Mouse (Mus musculus): ENCODE measurements around the gene Med15.

The Med15 gene

DNA sequence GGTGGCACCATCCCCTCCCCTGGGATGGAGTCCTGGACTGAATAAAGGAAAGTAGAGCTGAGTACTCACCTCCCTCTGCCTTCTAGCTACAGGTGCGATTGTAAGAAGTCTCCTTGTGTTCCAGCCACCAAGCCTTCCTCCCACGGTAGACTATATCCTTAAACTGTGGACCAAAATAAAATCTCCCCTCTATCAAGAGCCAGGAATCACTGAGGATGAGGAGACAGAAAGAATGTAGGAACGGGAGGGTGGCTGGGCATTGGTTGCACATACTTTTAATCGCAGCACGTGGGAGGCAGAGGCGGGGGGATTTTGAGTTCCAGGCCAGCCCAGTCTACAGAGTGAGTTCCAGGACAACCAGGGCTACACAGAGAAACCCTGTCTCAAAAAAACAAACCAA, 260 bp downstream of the Med15 start:
- no peak for DNase-seq (ENCODE audit: low spot score)

DNA sequence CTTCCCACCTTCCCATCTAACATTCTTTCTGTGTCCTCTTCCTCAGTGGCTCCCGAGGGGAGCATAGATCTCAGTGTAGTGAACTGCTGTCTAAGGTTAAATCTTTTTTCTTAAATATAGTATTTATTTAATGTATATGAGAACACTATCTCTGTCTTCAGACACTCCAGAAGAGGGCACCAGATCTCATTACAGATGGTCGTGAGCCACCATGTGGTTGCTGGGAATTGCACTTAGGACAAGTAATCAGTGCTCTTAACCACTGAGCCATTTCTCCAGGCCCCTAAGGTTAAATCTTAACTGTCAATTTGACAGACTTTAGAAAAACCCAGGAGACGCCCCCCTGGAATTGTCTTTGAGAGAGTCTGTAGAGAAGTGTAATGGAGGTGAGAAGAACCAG, 670 bp downstream of the Med15 start:
- no peak for DNase-seq (ENCODE audit: low spot score)

DNA sequence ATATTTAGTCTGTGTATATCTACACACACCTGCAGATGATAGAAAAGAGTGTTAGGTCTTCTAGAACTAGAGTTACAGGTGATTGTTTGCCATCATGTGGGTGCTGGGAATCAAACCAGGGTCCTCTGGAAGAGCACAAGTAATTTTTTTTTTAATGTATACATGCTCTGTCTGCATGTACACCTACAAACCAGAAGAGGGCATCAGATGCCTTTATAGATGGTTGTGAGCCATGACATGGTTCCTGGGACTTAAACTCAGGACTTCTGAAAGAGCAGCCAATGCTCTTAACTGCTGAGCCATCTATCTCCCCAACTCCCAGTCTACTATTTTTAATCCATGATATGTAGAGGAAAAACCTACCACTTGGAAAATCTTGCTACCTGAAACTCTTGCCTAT, 2.7 kb downstream of the Med15 start:
- no peak for DNase-seq (ENCODE audit: low spot score)

DNA sequence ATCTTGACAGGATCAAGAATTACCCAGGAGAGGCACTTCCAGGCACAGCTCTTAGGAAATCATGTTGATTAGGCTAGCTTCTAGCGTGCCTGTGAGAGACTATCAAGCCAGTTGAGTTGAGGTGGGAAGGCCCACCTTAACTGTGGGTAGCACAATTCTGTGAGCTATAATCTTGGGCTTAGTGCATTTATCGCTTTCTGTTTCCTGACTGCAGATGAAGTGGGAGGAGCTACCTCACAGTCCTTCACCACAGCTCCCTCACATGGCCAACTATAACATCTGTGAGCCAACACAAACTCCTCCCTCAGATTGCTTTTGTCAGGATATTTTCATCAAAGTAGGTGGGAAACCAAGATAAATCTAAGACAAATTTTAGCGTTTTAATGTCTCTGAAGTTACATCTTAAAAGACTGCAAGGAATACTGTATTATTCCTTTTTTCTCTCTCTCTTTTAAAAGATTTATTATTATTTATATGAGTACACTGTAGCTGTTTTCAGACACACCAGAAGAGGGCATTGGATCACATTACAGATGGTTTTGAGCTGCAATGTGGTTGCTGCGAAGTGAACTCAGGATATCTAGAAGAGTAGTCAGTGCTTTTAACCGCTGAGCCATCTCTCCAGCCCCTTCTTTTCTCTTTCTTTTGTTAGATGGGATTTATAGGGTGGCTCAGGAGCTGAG, 5.4 kb downstream of the Med15 start:
- DNase-seq (ENCODE audit: low spot score), result peak; percentile 68

DNA sequence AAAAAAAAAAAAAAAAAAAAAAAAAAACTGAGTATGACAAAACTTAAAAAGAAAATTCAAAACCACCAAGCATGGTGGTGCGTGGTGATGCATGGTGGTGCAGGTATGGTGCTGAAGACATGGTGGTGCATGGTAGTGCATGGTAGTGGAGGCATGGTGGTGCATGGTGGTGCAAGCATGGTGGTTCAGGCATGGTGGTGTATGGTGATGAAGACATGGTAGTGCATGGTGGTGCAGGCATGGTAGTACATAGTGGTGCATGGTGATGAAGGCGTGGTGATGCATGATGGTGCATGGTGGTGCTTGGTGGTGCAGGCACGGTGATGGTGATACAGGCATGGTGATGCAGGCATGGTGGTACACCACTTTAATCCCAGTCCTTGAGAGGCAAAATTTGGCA, 8.2 kb downstream of the Med15 start:
- no peak for DNase-seq (ENCODE audit: low spot score)

DNA sequence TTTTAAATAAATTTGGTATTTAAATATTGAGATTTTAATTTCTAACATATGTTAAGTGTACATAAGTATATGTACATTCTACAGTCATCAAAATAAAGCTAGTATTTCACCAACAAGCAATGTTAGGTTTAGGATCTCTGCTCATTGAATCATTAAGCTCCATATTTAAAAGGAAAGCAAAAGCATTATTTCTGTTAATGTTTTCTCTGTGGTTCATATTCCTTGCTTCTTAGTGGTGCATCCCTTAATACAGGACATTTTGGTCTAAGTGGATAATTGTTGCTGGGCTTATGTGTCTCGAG, 9.4 kb downstream of the Med15 start:
- no peak for DNase-seq (ENCODE audit: low spot score)

DNA sequence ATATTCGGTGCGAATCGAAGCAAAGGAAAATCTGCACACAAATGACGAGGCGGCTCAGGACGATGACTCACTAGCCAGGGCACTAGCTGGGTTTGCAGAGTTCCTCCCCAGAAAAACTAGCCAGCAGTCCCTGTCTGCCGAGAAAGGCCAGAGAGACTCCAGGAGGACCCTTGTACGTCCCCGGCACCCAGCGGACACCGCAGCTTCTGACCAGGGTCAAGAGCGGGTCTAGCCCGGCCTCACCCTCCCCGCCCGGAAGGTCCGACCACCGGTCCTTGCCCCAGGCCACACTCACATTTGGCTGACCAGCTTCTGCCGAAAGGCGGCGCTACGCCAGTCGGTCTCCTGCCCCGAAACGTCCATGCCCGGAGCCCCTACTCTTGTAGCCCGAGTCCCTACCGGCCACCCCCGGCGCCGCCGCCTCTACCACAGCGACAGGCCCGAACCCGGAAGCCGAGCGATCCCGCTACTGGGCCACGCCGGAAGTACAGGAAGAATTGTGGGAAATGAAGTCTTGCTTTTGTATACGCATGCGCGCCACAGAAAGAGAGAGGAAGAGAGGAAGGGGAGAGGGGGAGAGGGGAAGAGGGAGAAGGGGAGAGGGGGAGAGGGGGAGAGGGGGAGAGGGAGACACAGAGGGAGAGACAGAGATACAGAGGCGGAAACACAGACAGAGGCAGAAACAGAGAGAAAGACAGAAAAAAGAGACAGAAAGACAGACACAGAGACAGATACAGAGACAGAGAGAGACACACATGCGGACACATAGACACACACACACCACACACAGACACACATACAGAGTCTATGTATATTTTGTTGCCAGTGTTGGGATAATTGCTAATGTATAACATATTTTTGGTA, 10.0 kb downstream of the Med15 start:
- peak; percentile 78 for DNase-seq (ENCODE audit: low spot score)

DNA sequence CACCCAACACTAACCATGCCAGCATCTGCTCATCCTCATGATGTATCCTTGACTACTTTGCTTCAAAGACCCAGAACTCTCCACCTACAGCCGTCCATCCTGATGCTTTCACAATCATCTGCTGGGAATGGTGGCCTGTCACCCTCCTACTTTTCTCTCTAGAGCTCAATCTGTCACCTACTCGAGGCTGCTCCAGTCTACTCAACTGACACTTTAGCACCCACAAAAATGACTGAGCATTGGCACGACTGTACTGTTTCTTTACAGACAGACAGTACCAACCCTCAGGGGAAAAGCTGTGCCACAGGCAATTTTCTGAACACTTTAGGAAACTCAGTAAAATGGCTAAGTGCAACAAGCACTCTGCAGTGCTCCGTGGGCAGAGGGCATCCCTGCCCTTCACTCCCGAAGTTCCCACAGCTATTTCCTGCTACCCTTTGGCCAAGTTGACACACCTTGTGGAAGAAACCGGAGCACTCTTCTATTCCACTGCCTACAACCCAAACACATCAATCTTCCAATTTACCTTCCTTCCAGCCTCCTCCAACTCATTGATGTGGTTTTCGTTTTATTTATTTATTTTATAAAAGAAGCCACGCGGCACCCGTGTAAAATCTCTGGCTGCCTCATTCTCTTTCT, 10.8 kb downstream of the Med15 start:
- DNase-seq (ENCODE audit: low spot score), result no peak

DNA sequence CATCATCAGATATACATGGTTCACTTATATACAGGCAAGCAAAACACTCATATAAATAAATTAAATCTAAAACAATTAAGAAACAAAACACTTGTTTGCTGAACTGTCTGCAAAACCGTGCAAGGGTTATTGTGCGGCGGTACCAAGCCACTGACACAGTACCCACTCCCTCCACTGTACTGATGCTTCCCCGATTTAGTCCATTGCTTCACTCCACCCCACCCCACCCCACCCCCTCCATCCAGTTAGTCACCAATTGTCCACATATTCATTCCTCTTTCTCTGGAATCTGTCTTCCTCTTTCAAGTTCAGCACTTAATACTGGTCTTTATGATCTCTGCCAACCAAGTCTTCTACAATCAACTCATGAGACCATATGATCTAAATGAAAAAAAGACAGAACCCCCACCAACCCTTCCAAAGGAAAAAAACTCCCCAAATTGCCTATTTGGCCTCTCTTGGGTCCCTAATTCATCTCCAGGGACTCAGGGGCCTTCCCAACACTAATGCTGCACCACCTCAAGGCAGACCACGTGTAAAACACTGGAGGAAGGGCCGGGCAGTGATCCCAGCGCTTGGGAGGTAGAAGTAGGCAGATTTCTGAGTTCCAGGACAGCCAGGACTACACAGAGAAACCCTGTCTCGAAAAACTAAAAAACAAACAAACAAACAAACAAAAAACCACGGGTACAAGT, 11.4 kb downstream of the Med15 start:
- no peak for DNase-seq (ENCODE audit: low spot score)

DNA sequence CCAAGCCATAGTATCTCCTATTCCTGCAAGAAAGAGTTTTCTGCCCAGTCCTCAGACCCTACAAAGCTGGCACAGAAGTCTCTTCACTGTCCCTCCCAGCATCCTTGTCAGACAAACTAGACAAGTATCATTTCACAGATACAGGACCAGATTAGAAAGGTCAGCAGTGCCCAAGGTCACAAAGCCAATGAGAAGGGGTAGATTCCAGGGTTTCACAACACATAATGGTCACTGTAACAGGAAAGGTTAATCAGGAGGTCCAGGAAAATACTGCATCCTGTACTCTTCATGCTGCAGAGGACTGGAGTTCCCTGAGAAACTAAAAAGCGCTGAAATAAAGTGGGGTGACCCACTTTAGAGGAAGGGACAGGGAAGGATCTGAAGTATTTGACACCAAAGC, 14.9 kb downstream of the Med15 start:
- no peak for DNase-seq (ENCODE audit: low spot score)

DNA sequence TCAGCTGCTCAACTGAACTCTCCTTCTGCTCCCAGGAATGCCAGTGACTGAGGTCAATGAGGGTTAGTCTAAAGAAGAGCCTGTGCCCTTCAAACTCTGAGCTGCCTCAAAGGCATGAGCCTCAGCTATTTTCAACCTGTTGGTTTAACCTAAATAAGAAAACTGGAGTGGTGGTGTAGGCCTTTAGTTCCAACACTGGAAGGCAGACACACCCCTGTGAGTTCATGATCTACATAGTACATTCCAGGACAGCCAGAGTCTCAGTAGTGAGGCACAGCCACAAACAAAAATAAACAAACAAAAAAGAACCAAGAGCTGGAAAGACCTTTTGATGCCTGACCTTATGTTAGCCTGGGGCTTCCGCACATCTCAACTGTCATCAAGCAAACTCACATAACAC, 25.1 kb downstream of the Med15 start:
- DNase-seq (ENCODE audit: low spot score), result no peak

DNA sequence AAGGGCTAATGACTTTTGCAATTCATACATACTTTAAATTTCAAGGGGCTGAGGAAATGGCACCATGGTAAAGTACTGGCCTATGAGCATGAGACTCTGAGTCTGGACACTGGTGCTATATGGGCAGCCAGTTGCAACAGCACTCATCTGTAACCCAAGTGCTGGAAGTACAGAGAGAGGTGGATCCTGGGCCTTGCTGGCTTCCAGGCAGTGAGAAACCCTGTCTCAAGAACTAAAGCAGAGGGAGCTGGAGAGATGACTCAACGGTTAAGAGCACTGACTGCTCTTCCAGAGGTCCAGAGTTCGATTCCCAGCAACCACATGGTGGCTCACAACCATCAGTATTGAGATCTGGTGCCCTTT, 31.7 kb downstream of the Med15 start:
- DNase-seq (ENCODE audit: low spot score), result no peak

DNA sequence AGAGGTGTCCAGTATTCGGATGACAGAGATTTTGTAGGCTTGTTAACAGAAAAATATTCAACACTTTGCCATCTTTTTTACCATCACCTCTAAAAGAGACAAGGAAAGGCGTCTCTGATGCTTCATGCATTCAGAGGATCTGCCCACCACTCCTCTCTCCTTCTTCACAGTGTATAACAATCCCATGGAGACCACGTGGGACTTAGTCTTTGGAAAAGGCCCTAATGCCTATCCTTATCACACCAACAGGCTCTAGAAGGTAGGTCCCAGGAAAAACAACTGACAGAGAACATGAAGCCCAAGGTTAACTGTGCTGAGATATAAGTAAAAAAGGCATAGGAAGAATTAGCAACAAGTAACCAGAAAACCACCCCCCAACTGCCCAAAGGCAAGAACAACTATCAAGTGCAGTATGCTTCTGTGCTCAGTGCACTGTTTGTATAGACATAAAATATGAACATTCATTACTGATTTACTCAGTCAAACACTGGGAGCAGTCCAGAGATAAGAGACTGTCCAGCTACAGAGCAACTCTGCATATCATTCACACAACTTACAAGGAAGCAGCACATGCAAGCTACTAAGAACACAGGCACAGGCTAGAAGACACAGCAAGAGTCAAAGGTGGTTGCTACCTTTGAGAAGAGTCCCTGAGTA, 32.2 kb downstream of the Med15 start:
- DNase-seq (ENCODE audit: low spot score), result no peak

DNA sequence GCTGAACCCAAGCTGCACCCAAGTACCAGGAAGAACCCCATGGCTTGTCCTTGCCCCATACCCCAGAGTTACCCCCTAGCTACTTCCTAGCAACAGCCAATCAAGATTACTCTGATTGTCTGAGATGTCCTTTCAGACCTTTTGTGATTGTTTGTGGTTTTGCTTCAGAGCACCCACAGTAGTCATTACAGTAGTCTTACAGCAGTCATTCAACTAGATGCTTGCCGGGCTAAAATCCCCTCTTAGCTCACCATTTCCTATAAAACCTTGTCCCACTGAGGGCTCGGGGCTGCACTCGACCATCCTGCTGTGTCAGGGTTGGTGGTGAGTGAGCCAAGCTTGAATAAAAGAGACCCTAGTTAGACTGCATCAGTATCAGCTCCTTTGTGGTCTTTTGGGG, 37.8 kb downstream of the Med15 start:
- DNase-seq (ENCODE audit: low spot score), result no peak

DNA sequence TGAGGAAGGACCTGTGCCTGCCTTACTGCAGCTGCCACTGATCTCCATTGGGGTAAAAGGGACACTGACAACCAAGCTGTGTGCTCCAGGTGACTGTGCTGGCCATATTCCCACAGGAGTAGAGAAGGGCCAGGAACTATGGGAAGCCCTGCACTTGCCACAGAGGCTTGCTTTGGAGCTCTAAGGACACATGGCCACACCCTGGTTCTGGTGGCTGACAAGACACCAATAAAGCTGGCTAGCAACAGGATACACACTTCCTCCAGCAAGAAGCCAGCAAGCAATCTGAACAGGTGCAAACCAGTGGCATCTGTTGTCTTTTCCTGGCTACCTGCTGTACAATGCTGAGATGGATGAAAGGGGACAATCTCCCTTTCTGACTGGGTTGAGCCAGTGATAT, 62.8 kb downstream of the Med15 start:
- DNase-seq (ENCODE audit: low spot score), result no peak

DNA sequence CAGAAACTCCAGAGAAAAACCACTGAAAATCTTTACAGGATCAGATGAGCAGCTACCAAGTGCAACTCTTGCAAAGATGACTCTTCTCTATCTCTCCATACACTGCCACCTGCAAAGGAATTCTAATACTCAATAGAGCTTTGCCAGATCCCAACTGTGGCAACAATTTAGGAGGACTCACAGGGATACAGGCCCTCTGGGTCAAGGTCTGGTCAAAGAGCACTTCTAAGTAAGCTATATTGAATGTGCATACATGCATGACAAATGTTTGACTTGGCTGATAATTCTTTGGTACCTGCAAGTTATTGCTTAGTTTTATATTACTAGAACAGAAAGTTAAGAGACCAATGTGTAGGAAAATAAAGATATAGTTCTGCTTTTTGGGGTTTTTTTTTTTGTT, 67.1 kb downstream of the Med15 start:
- no peak for DNase-seq (ENCODE audit: low spot score)

DNA sequence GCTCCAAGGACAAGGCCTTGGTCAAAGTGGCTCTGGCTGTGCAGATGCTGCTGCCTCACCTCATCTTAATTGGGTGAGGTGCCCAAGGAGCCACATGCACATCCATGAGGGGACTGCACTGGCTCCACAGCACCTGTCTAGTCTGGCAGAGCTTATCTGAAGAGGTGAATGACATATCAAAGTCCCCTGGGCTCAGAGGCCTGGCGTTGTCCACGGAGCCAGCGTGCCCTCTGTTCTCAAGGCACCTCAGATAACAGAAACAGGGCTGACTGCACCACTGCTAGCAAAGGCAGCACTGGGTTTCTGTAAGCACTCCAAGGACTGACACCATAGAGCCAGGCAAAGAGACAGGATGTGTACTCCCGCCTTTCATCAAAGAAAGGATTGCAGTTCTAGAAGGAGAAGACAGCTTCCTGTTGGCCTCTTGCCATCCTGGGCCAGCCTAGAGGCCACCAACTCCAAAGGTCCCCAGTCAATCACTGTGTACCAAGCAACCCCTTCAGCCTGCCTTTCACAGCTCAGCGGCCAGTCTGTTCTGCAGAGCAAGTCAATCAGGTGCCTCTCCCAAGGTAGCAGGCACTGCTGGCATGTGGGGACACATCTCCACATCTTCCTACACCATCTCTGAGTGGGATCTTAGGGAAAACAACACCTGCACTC, 76.3 kb downstream of the Med15 start:
- DNase-seq (ENCODE audit: low spot score), result no peak

DNA sequence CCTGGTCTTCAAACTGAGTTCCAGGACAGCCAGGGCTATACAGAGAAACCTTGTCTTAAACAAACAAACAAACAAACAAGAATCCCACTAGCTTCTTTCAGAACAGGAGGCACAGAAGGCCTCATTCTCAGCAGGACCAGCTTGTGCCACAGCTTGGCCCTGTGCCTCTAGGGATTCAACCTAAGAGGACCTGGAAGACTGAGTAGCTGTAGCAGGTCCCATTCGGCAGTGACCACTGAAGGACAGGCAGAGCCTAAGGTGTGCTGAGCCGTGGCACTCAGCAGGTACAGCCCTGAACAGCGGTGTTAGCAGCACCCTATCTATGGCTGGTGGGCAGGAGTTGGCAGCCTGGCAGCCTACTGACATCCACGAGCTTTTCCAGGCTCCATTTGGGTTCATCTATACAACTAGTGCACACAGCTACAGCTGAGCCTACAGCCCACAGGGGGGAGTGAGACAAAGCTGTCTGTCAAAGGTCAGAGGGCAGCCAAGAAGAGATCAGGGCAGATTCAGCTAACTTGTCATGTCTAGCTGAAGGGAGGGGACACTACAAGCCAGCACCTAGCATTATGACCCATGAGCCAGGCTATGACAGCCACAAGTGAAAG, 78.4 kb downstream of the Med15 start:
- DNase-seq (ENCODE audit: low spot score), result no peak

DNA sequence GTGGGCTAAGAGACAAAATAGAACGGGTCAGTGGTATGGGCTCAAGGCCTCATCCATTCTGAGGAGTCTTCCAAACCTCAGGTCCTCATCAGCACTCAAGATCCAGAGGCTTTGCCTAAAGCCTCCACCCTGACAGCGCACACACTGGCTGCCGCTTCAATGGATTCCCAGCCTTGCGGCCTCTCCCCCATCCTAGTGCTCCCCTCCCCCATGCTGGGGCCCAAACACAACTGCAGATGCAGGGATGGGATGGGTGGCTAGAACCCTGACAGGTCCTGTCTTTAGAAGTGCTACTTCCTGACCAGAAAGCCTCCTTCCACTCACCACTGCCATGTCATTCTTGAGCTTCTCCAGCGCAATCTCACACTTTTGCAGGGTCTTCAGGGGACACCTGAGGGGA, 79.1 kb downstream of the Med15 start:
- no peak for DNase-seq (ENCODE audit: low spot score)

DNA sequence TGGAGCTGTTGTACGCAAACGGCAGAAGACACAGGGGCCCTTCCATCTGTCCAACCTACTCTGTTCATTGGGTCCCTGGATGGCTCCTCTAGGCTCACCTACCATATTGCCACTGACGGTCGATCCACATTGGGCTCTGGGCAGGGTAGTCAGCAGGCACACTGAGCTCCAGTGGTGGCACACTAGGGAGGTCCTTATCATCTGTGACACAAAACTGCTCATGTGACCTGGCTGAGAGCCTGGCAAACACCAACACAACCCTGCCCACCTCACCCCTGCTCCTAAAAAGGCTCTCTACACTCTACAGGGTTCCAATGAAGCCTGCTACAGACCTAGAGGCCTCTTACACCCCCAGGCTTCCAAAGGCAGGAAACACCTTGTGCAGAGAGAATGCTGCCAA, 80.1 kb downstream of the Med15 start:
- no peak for DNase-seq (ENCODE audit: low spot score)

DNA sequence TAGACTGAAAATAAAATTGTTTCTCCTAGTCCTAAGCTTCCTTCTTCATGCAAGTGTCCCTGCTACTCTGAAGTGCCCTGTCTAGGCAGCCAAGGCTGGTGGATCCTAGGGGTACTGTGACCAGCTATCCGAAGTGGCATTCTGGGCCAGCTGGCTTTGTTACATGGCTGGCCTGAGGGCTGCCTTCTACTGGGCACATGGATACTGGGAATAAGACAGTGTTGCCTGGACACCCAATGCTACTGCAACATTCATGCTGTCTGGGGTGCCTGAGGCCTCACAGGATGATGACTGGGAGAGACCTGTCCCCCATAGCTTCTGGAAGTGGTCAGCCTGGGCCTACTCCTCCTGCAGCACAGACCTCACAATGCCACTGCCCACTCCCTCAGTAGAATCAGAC, 82.0 kb downstream of the Med15 start:
- no peak for DNase-seq (ENCODE audit: low spot score)

Measured in c-Kit-positive CD71-positive TER-119-positive erythroid progenitor cells, embryonic 14.5 days (primary cell).